Mouse (Mus musculus): ENCODE measurements at regions not wholly inside any gene's neighbourhood (a gene's known extent, or its start where the extent isn't known, plus 50 kb on each side); places are given as distances from the start of the nearest gene placed in this dataset.

DNA sequence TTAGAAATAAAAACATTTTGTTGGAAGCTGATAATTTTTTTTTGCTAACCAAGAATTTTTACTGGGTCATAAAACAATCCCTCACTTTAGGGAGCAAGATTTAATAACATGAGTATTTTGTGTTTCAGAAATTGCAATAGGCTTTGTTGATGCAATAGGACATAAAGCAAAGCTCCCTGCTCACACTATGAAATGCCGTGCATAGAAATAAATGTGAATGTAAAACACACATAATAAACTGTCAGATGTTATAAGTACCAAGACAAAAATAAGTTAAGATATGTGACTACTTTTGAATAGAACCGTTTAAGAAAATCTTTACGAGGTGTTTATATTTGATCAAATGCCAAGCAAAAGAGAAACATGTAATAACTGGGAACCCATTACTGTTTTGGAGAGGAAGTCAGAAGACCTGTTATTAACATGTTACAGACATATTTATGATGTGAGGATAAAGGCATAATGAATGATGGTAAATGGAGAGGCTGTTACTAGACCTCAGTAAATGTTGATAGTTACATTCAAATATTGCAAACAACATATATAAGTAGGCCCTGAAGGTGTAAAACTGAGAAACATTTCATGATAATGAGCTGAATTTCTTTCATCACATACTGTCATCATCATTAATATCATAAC is 110.9 kb upstream of the Gm4301 start:
- no peak for TF ChIP-seq ZC3H11A (IDR thresholded peaks at IDR 0.05; ENCODE audit: borderline replicate concordance, low read depth, low read length)
- no peak for TF ChIP-seq HCFC1 (IDR thresholded peaks at IDR 0.05; ENCODE audit: borderline replicate concordance, insufficient read depth, low read length)
- TF ChIP-seq CHD2 (IDR thresholded peaks at IDR 0.05; ENCODE audit: low read depth, low read length) = no peak
- no peak for TF ChIP-seq ZNF384 (IDR thresholded peaks at IDR 0.05; ENCODE audit: low read depth, low read length)
- no peak for TF ChIP-seq MAFK (IDR thresholded peaks at IDR 0.05; ENCODE audit: insufficient read depth, low read depth, low read length)

All from ES-E14 (cell line).